Mouse (Mus musculus): Measurements from ENCODE around the gene S1pr2.

DNA sequence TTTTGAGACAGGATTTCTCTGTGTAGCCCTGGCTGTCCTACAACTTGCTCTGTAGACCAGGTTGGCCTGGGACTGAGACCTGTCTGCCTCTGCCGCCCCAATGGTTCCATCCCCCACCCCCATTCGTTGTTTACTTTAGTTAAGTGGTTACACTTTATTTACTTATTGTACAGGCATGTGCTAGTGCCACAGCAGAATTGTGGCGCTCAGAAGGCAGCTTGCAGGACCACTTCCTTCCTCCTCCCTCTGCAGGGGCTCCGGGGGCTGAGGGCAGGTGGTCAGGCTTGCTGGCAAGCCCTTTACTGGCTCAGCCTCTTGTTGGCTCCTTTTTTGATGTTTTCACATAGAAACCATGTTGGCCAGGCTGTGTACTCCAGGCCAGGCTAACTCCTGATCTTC, 40.6 kb upstream of the S1pr2 start:
- TF ChIP-seq CTCF (IDR thresholded peaks at IDR 0.05; ENCODE audit: borderline replicate concordance, insufficient read depth, low read length) (no peak), POLR2A (IDR thresholded peaks at IDR 0.05; ENCODE audit: low read depth, low read length) (no peak)
